In the genomic region with DNA sequence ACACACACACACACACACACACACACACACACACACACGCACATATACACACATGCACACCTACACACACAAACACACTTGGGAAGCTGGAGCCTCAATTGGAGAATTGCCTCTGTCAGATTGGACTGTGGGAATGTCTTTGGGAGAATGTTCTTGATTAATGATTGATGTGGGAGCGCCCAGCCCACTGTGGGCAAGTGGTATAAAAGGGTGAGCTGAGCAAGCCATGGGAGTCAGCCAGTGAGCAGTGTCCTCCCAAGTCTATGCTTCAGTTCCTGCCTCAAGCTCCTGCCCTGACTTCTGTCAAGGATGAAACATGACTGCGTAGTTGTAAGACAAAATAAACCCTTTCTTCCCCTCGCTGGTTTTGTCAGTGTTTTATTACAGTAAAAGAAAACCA, we compare ENCODE assay signal across 27 mouse cellular contexts. TPM values are rescaled to one million over a fixed set of nuclear protein-coding genes. Genes with fewer than 3 reads are reported as not detected.
DNase-seq lines count a peak whose midpoint lies in the region; ATAC-seq and TF ChIP-seq lines count a peak whose summit lies in the region.
"Had no signal": no experiment of that assay in that cellular context is flagged by ENCODE, and none has a peak within 500 bp of the region (broad histone marks: within the 10 kb centered on the region; RNA-seq: fewer than 3 reads in every experiment).

No protein-coding gene starts in this region.

- no peak overlapping the region for H3K27ac ChIP-seq in liver, postnatal 0 days (ENCODE audit: low read depth)
- H3K27ac ChIP-seq in liver, embryonic 11.5 days (ENCODE audit: low read depth, low read length), result no peak overlapping the region
- H3K27ac ChIP-seq: embryonic facial prominence, embryonic 12.5 days; forebrain, embryonic 10.5 days; hindbrain, embryonic 10.5 days; hindbrain, embryonic 15.5 days; layer of hippocampus, adult 2 months; liver, embryonic 15.5 days; midbrain, embryonic 13.5 days; neural tube, embryonic 13.5 days had no signal

- H3K4me3 ChIP-seq in liver, postnatal 0 days (ENCODE audit: low read depth, low read length), result no peak overlapping the region
- H3K4me3 ChIP-seq in liver, embryonic 11.5 days (ENCODE audit: low read depth, low read length), result no peak overlapping the region
- H3K4me3 ChIP-seq: embryonic facial prominence, embryonic 12.5 days; forebrain, embryonic 10.5 days; hindbrain, embryonic 10.5 days; hindbrain, embryonic 15.5 days; layer of hippocampus, adult 2 months; liver, embryonic 15.5 days; megakaryocyte, embryonic 14.5 days; midbrain, embryonic 13.5 days; neural tube, embryonic 13.5 days had no signal

- DNase-seq in liver, postnatal 0 days, result peak; percentile 17
- no peak for DNase-seq in liver, embryonic 11.5 days (ENCODE audit: low spot score)
- DNase-seq in kidney, adult 9 months, result peak; percentile 89
- DNase-seq in kidney, postnatal 14 days, result peak; percentile 61
- DNase-seq in layer of hippocampus, adult 8-10 months (ENCODE audit: low spot score in 2 of 2), result no peak
- no peak for DNase-seq in thymus, postnatal 36 days
- DNase-seq: adrenal gland, postnatal 25 days; B cell, adult 2 months; cerebellum, adult 11-12 months; cerebellum, adult 9-11 months; embryo, embryonic 11 days; gastrocnemius, postnatal 10 days; heart, postnatal 14 days; lung, postnatal 4 days; thymus, postnatal 14 days had no signal

- TF ChIP-seq CTCF in liver, postnatal 0 days (IDR thresholded peaks at IDR 0.05; ENCODE audit: low read depth), result no peak

- WGBS in liver, postnatal 0 days (ENCODE audit: insufficient replicate concordance), result 73% methylated on average over 3 of the region's 4 CpGs
- 75% methylated on average over 4 of the region's 4 CpGs for WGBS in liver, embryonic 11.5 days

- no peaks in the 10 kb centered on the region for H3K9me3 ChIP-seq in liver, postnatal 0 days (ENCODE audit: low read length)
- H3K9me3 ChIP-seq in liver, embryonic 11.5 days (ENCODE audit: control insufficient read depth, low read length), result no peaks in the 10 kb centered on the region
- H3K9me3 ChIP-seq: embryonic facial prominence, embryonic 12.5 days; forebrain, embryonic 10.5 days; hindbrain, embryonic 10.5 days; hindbrain, embryonic 15.5 days; liver, embryonic 15.5 days; megakaryocyte, embryonic 14.5 days; midbrain, embryonic 13.5 days; neural tube, embryonic 13.5 days had no signal

- peaks cover 25% of the 10 kb centered on the region for H3K4me1 ChIP-seq in liver, postnatal 0 days (ENCODE audit: insufficient read depth)
- H3K4me1 ChIP-seq in liver, embryonic 11.5 days (replicated peaks; ENCODE audit: control insufficient read depth, insufficient read depth, low read length), result peaks cover 22% of the 10 kb centered on the region

- H3K9ac ChIP-seq in liver, postnatal 0 days (replicated peaks), result no peak overlapping the region
- H3K9ac ChIP-seq in liver, embryonic 11.5 days (ENCODE audit: low read depth, low read length), result no peak overlapping the region
- H3K9ac ChIP-seq: embryonic facial prominence, embryonic 12.5 days; hindbrain, embryonic 15.5 days; liver, embryonic 15.5 days; midbrain, embryonic 13.5 days; neural tube, embryonic 13.5 days had no signal

- no peak for ATAC-seq in liver, postnatal 0 days
- ATAC-seq in liver, embryonic 11.5 days (replicated peaks; ENCODE audit: low FRiP score), result no peak
- ATAC-seq in erythroblast, adult 5-6 weeks (replicated peaks; ENCODE audit: low FRiP score, poor library complexity, severe bottlenecking), result no peak
- ATAC-seq: forebrain, embryonic 16.5 days; inflammation-experienced regulatory T-cells, adult 6 months; midbrain, embryonic 13.5 days had no signal

- no peak for TF ChIP-seq EP300 in liver, postnatal 0 days (IDR thresholded peaks at IDR 0.05; ENCODE audit: low read depth)

- H3K4me2 ChIP-seq in liver, postnatal 0 days (ENCODE audit: low read depth, low read length), result no peak overlapping the region
- no peak overlapping the region for H3K4me2 ChIP-seq in liver, embryonic 11.5 days
- H3K4me2 ChIP-seq: embryonic facial prominence, embryonic 12.5 days; hindbrain, embryonic 15.5 days; liver, embryonic 15.5 days; midbrain, embryonic 13.5 days; neural tube, embryonic 13.5 days had no signal

- no peaks in the 10 kb centered on the region for H3K36me3 ChIP-seq in liver, postnatal 0 days (replicated peaks; ENCODE audit: insufficient read depth, low read length)
- H3K36me3 ChIP-seq in liver, embryonic 11.5 days (ENCODE audit: control insufficient read depth, insufficient read depth, low read length), result no peaks in the 10 kb centered on the region; the same call in 1 of the 2 replicates
- H3K36me3 ChIP-seq: forebrain, embryonic 10.5 days; hindbrain, embryonic 10.5 days; hindbrain, embryonic 15.5 days; liver, embryonic 15.5 days; midbrain, embryonic 13.5 days; neural tube, embryonic 13.5 days had no signal

- no peaks in the 10 kb centered on the region for H3K27me3 ChIP-seq in liver, postnatal 0 days (ENCODE audit: insufficient read depth, low read length)
- no peaks in the 10 kb centered on the region for H3K27me3 ChIP-seq in liver, embryonic 11.5 days (replicated peaks; ENCODE audit: control insufficient read depth, insufficient read depth, low read length)
- H3K27me3 ChIP-seq: embryonic facial prominence, embryonic 12.5 days; hindbrain, embryonic 15.5 days; neural tube, embryonic 13.5 days had no signal

RNA-seq across cellular contexts. Expression of gene BC028528, which starts 4.2 kb away (rescaled TPM):
- polyA plus RNA-seq in liver, postnatal 0 days (2015; fragmentation: Nextera tagmentation; extraction: Ambion mirVana), result 7.6 and 7.9 TPM in 2 replicates
- polyA plus RNA-seq in liver, embryonic 11.5 days (2014; fragmentation: Nextera tagmentation; extraction: Ambion mirVana), result 9.5 and 13.5 TPM in 2 replicates
- 10 to 100 TPM in 1 of 4 experiments, 1 to 10 TPM in 3; 2.9 to 11.2 (median 5.9) TPM for total RNA-seq in layer of hippocampus, adult 8-10 months (2022)
- total RNA-seq in erythroblast, adult 5-6 weeks (2015; ENCODE audit: low replicate concordance), result 19.0 and 37.9 TPM in 2 replicates
- total RNA-seq in erythroblast, adult 5-6 weeks (2017; ENCODE audit: low replicate concordance), result 7.0 and 15.9 TPM in 2 replicates

RNA-seq across cellular contexts. Expression of gene Ciart, which starts 5.5 kb away (rescaled TPM):
- polyA plus RNA-seq in liver, postnatal 0 days (2015; fragmentation: Nextera tagmentation; extraction: Ambion mirVana), result 0.77 and 1.00 TPM in 2 replicates
- polyA plus RNA-seq in liver, embryonic 11.5 days (2014; fragmentation: Nextera tagmentation; extraction: Ambion mirVana), result 7.9 and 8.1 TPM in 2 replicates
- total RNA-seq in layer of hippocampus, adult 8-10 months (2022), result 10 to 100 TPM; 13.7 to 30.2 (median 21.4) TPM
- total RNA-seq in erythroblast, adult 5-6 weeks (2015; ENCODE audit: low replicate concordance), result not detected in 2 replicates
- total RNA-seq in erythroblast, adult 5-6 weeks (2017; ENCODE audit: low replicate concordance), result not detected in 2 replicates

RNA-seq across cellular contexts. Expression of gene Aph1a, which starts 6.2 kb away (rescaled TPM):
- 17.1 and 22.9 TPM in 2 replicates for polyA plus RNA-seq in liver, postnatal 0 days (2015; fragmentation: Nextera tagmentation; extraction: Ambion mirVana)
- polyA plus RNA-seq in liver, embryonic 11.5 days (2014; fragmentation: Nextera tagmentation; extraction: Ambion mirVana), result 34.3 and 35.1 TPM in 2 replicates
- 10 to 100 TPM; 53.9 to 75.7 (median 70.1) TPM for total RNA-seq in layer of hippocampus, adult 8-10 months (2022)
- 8.8 and 13.1 TPM in 2 replicates for total RNA-seq in erythroblast, adult 5-6 weeks (2015; ENCODE audit: low replicate concordance)
- 6.1 and 9.8 TPM in 2 replicates for total RNA-seq in erythroblast, adult 5-6 weeks (2017; ENCODE audit: low replicate concordance)

RNA-seq across cellular contexts. Expression of gene Mrps21, which starts 16.3 kb away (rescaled TPM):
- 145 and 157 TPM in 2 replicates for polyA plus RNA-seq in liver, postnatal 0 days (2015; fragmentation: Nextera tagmentation; extraction: Ambion mirVana)
- polyA plus RNA-seq in liver, embryonic 11.5 days (2014; fragmentation: Nextera tagmentation; extraction: Ambion mirVana), result 311 and 340 TPM in 2 replicates
- total RNA-seq in layer of hippocampus, adult 8-10 months (2022), result 100 to 1,000 TPM; 125 to 159 (median 138) TPM
- 35.5 and 95.7 TPM in 2 replicates for total RNA-seq in erythroblast, adult 5-6 weeks (2015; ENCODE audit: low replicate concordance)
- 87.3 and 106 TPM in 2 replicates for total RNA-seq in erythroblast, adult 5-6 weeks (2017; ENCODE audit: low replicate concordance)

RNA-seq across cellular contexts. Expression of gene Car14, which starts 16.9 kb away (rescaled TPM):
- 15.2 and 17.3 TPM in 2 replicates for polyA plus RNA-seq in liver, postnatal 0 days (2015; fragmentation: Nextera tagmentation; extraction: Ambion mirVana)
- 27.4 and 28.9 TPM in 2 replicates for polyA plus RNA-seq in liver, embryonic 11.5 days (2014; fragmentation: Nextera tagmentation; extraction: Ambion mirVana)
- 10 to 100 TPM in 3 of 4 experiments, 1 to 10 TPM in 1; 9.8 to 14.4 (median 11.1) TPM for total RNA-seq in layer of hippocampus, adult 8-10 months (2022)
- total RNA-seq in erythroblast, adult 5-6 weeks (2015; ENCODE audit: low replicate concordance), result not detected in 2 replicates
- not detected in 2 replicates for total RNA-seq in erythroblast, adult 5-6 weeks (2017; ENCODE audit: low replicate concordance)
- polyA plus RNA-seq: inflammation-experienced regulatory T-cells, adult 6 months had no signal

Comparison
In these comparisons a context has a peak if more than half of its experiments do, and no peak if none do; other contexts are left out.
1. DNase-seq: peak in liver, postnatal 0 days (single experiment), kidney, adult 9 months (single experiment) and kidney, postnatal 14 days (single experiment); none in liver, embryonic 11.5 days (single experiment), layer of hippocampus, adult 8-10 months (0 of 2) and thymus, postnatal 36 days (0 of 2).
2. RNA of gene Ciart, which starts 5.5 kb away (total RNA-seq): 13.7 to 30.2 TPM in layer of hippocampus, adult 8-10 months; not detected in erythroblast, adult 5-6 weeks; every median in the first group is over 10 times any median in the second.